Mouse (Mus musculus): ENCODE measurements around the gene Cln5. TPM values are rescaled to one million over a fixed set of nuclear protein-coding genes. Genes with fewer than 3 reads are reported as not detected.

Cln5 gene
- polyA plus RNA-seq, 1 experiment from 2014 or later = 32.7 TPM

DNA sequence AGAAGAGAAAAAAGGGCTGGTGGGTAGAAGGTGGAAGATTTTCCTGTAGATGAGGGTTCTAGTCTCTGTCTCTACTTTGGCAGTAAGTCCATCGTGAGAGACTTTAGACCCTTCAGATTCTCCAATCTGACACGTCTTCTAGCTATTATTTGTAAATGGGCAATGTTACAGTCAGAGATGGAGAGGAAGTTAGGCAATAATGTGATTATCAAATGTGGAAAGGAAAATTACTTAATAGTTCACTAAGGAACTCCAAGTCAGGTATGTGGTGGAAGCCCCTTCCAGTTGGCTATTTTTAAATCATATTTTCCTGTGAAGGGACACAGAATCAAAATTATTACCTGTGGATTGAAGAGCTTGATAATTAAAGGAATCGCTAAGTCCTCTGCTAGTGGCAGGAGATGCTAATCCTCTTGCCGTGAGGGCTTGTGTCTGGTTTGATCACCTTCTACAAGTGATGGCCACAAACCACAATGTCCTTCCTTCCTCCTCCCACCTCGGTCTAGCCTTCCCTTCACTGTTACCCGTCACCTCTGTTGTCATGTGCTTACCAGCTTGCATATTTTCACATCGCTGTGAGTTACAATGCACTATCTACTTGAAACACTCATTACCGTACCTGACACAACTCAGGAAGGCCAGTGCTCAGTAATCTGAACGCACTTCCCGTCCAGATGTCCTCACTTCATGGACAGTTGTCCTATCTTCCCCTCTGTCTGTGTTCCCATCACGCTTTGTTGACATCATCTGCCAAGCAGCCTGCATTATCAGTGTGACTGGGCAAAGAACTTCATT, 21.5 kb upstream of the Cln5 start:
- Histone ChIP-seq H3K9me3 (replicated peaks; ENCODE audit: low read length) (no peaks in the 10 kb centered on the region), H3K9ac (ENCODE audit: low read depth, low read length) (no peak overlapping the region), H3K27me3 (ENCODE audit: insufficient read depth, low read length) (no peaks in the 10 kb centered on the region), H3K4me1 (replicated peaks; ENCODE audit: insufficient read depth, low read length) (no peaks in the 10 kb centered on the region), H3K36me3 (ENCODE audit: insufficient read depth, low read length) (no peaks in the 10 kb centered on the region), H3K4me2 (ENCODE audit: low read length) (no peak overlapping the region), H3K27ac (no peak overlapping the region), H3K4me3 (replicated peaks; ENCODE audit: low read depth, low read length) (no peak overlapping the region)
- ATAC-seq (replicated peaks; ENCODE audit: low FRiP score, low read depth) = no peak
- DNase-seq (ENCODE audit: low spot score) = no peak
- TF ChIP-seq CTCF (IDR thresholded peaks at IDR 0.05; ENCODE audit: low read depth) = no peak
- WGBS = 84% methylated on average over 11 of the region's 11 CpGs

DNA sequence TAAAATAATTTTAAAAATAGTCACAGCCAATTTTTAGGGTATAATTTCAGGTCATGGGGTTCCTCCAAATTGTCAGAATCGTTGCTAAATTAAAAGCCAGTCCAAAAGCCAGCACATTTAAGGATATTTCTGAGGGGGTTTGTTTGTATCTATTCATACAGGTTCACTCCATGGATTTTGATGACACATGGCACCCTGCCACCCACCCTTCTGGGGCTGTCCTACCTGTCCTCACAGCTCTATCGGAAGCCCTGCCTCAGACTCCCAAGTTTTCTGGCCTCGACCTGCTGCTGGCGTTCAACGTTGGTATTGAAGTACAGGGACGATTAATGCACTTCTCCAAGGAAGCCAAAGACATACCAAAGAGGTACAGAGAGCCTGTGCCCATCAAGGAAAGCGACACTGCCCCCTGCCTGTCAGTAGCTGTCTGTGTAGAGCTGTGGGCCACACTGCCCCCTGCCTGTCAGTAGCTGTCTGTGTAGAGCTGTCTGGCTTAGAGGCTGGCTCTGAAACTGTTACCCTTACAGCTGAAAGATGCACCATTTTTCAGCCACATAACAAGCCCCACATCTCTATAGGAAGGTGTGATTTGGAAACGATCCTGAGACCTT, 18.8 kb upstream of the Cln5 start:
- DNase-seq (ENCODE audit: low spot score) (peak; percentile 86), ATAC-seq (replicated peaks; ENCODE audit: low FRiP score, low read depth) (peak; percentile 91)
- 40% methylated on average over 8 of the region's 8 CpGs for WGBS
- Histone ChIP-seq H3K4me3 (replicated peaks; ENCODE audit: low read depth, low read length) (no peak overlapping the region), H3K9ac (ENCODE audit: low read depth, low read length) (no peak overlapping the region), H3K36me3 (ENCODE audit: insufficient read depth, low read length) (no peaks in the 10 kb centered on the region), H3K27ac (no peak overlapping the region), H3K27me3 (ENCODE audit: insufficient read depth, low read length) (no peaks in the 10 kb centered on the region), H3K9me3 (replicated peaks; ENCODE audit: low read length) (no peaks in the 10 kb centered on the region), H3K4me2 (ENCODE audit: low read length) (no peak overlapping the region), H3K4me1 (replicated peaks; ENCODE audit: insufficient read depth, low read length) (no peaks in the 10 kb centered on the region)
- TF ChIP-seq CTCF (IDR thresholded peaks at IDR 0.05; ENCODE audit: low read depth) = peak; percentile 100

DNA sequence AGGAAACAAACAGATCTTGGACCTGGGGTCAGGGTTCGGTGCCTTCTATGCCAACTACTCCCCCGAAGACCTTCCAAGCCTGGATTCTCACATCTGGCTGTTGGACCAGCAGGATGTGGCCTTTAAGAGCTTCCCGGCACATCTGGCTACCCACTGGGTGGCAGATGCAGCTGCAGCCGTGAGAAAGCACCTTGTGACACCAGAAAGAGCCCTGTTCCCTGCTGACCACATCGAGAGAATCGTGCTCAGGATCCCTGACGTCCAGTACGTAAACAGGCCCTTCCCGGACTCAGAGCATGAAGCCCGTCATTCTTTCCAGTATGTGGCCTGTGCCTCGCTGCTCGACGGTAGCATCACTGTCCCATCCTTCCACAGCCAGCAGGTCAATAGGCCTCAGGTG, 15.3 kb upstream of the Cln5 start:
- no peaks in the 10 kb centered on the region for H3K36me3 ChIP-seq (ENCODE audit: insufficient read depth, low read length)
- WGBS = 84% methylated on average over 13 of the region's 13 CpGs
- no peaks in the 10 kb centered on the region for H3K4me1 ChIP-seq (replicated peaks; ENCODE audit: insufficient read depth, low read length)
- TF ChIP-seq CTCF (IDR thresholded peaks at IDR 0.05; ENCODE audit: low read depth) = no peak
- ATAC-seq (replicated peaks; ENCODE audit: low FRiP score, low read depth) (no peak), DNase-seq (ENCODE audit: low spot score) (no peak)
- no peak overlapping the region for H3K9ac ChIP-seq (ENCODE audit: low read depth, low read length)
- no peak overlapping the region for H3K4me2 ChIP-seq (ENCODE audit: low read length)
- no peaks in the 10 kb centered on the region for H3K27me3 ChIP-seq (ENCODE audit: insufficient read depth, low read length)
- no peak overlapping the region for H3K27ac ChIP-seq
- H3K9me3 ChIP-seq (replicated peaks; ENCODE audit: low read length) = no peaks in the 10 kb centered on the region
- no peak overlapping the region for H3K4me3 ChIP-seq (replicated peaks; ENCODE audit: low read depth, low read length)

DNA sequence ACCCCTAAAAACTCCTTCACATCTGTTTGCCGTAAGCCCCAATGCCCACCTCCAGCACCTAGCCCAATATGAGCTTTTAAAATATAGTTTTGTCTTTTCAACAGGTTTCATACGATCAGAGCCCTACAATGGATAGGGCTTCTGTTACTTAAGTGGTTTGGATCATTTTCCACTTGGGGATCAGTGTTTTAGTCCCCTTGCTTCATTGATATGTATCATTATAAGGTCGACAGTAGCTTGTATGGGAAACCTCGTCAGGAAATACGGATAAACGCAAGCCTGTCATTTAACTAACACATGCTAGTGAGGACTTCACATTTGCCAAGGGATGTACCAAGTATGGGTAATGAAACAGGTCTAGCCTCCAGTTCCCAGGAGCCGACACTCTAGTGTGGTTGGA, 13.4 kb upstream of the Cln5 start:
- Histone ChIP-seq H3K4me2 (ENCODE audit: low read length) (no peak overlapping the region), H3K9me3 (replicated peaks; ENCODE audit: low read length) (no peaks in the 10 kb centered on the region), H3K27me3 (ENCODE audit: insufficient read depth, low read length) (no peaks in the 10 kb centered on the region), H3K4me3 (replicated peaks; ENCODE audit: low read depth, low read length) (no peak overlapping the region), H3K4me1 (replicated peaks; ENCODE audit: insufficient read depth, low read length) (no peaks in the 10 kb centered on the region), H3K36me3 (ENCODE audit: insufficient read depth, low read length) (no peaks in the 10 kb centered on the region), H3K9ac (ENCODE audit: low read depth, low read length) (no peak overlapping the region), H3K27ac (no peak overlapping the region)
- WGBS = 86% methylated on average over 7 of the region's 7 CpGs
- ATAC-seq (replicated peaks; ENCODE audit: low FRiP score, low read depth) (no peak), DNase-seq (ENCODE audit: low spot score) (no peak)
- TF ChIP-seq CTCF (IDR thresholded peaks at IDR 0.05; ENCODE audit: low read depth) = no peak

DNA sequence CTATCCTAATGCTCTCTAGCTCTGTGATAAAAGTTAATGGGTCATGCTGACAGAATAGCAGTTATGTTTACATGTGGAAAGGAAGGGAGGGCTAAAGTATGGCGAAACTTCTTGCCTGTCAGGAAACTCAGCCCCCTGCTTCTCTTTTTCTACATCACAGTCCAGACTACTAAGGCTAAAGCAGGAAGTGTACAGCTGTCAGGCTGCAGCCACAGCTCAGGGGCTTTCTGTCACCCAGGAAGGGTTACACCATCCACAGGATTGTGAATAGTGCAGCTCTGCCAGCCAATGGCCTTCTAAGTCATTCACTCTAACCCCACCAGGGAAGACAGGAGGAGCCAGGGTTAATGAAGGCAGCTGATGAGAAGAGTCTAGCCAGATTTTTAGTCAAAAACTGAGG, 11.0 kb upstream of the Cln5 start:
- WGBS = 13% methylated on average over 1 of the region's 1 CpGs
- Histone ChIP-seq H3K4me1 (replicated peaks; ENCODE audit: insufficient read depth, low read length) (no peaks in the 10 kb centered on the region), H3K4me2 (ENCODE audit: low read length) (no peak overlapping the region), H3K36me3 (ENCODE audit: insufficient read depth, low read length) (no peaks in the 10 kb centered on the region), H3K27ac (no peak overlapping the region), H3K9ac (ENCODE audit: low read depth, low read length) (no peak overlapping the region), H3K9me3 (replicated peaks; ENCODE audit: low read length) (no peaks in the 10 kb centered on the region), H3K4me3 (replicated peaks; ENCODE audit: low read depth, low read length) (no peak overlapping the region), H3K27me3 (ENCODE audit: insufficient read depth, low read length) (no peaks in the 10 kb centered on the region)
- peak; percentile 10 for DNase-seq (ENCODE audit: low spot score)
- no peak for ATAC-seq (replicated peaks; ENCODE audit: low FRiP score, low read depth)
- TF ChIP-seq CTCF (IDR thresholded peaks at IDR 0.05; ENCODE audit: low read depth) = no peak

DNA sequence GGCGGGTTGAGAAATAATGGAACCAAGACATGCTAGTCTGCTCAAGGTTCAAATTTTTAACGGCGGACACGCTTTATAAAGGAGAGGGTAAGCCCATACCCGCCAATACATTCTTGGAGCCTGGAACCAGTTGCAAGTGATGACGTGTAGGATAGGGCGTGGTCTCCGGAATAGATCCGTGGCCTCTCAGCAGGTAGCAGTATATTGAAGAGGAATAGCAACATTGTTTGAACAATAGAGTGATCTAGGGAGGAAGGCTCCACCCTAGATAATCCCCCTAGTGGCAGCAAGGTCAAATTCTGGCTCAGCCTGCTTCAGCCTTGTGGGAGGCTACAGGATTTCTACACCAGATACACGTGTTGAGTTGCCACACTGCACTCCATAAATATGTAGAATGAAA, 10.5 kb upstream of the Cln5 start:
- no peak overlapping the region for H3K27ac ChIP-seq
- H3K9ac ChIP-seq (ENCODE audit: low read depth, low read length) = no peak overlapping the region
- no peaks in the 10 kb centered on the region for H3K4me1 ChIP-seq (replicated peaks; ENCODE audit: insufficient read depth, low read length)
- no peak overlapping the region for H3K4me2 ChIP-seq (ENCODE audit: low read length)
- H3K36me3 ChIP-seq (ENCODE audit: insufficient read depth, low read length) = no peaks in the 10 kb centered on the region
- TF ChIP-seq CTCF (IDR thresholded peaks at IDR 0.05; ENCODE audit: low read depth) = no peak
- H3K27me3 ChIP-seq (ENCODE audit: insufficient read depth, low read length) = no peaks in the 10 kb centered on the region
- 86% methylated on average over 10 of the region's 10 CpGs for WGBS
- no peaks in the 10 kb centered on the region for H3K9me3 ChIP-seq (replicated peaks; ENCODE audit: low read length)
- H3K4me3 ChIP-seq (replicated peaks; ENCODE audit: low read depth, low read length) = no peak overlapping the region
- ATAC-seq (replicated peaks; ENCODE audit: low FRiP score, low read depth) (no peak), DNase-seq (ENCODE audit: low spot score) (no peak)

Measured in kidney, postnatal 0 days (tissue).